Mouse (Mus musculus) CH12.LX (cell line): ENCODE measurements around the gene Lbx2. TPM values are rescaled to one million over a fixed set of nuclear protein-coding genes. Genes with fewer than 3 reads are reported as not detected.
A peak's percentile ranks its signal among the peaks of the same experiment; 100 is the strongest.

Experiments
- DNase-seq: peaks from one replicate; pipeline ENCODE4 v3.0.0-alpha.2; 2013; ENCODE audit errors: extremely low read depth
- H3K27ac ChIP-seq: 2 replicates; pipeline ENCODE4 v1.5.1; 2012; ENCODE audit warnings: low read depth, mild to moderate bottlenecking, control low read depth, moderate library complexity; ENCODE audit not compliant: insufficient read depth
- H3K27me3 ChIP-seq: replicated peaks from 2 replicates; pipeline ENCODE3; 2012; ENCODE audit warnings: inconsistent platforms
- H3K36me3 ChIP-seq, 2 experiments: replicated peaks in 1 of 2; 2 replicates each; pipeline versions ENCODE3 to v1.6.1; 2012; ENCODE audit warnings: inconsistent platforms in 1 of 2, low read length in 1 of 2, mild to moderate bottlenecking in 1 of 2, mixed read lengths in 1 of 2, moderate library complexity in 1 of 2; ENCODE audit not compliant: control insufficient read depth in 1 of 2, insufficient read depth in 1 of 2
- H3K4me1 ChIP-seq, 2 experiments: 2 replicates each; pipeline ENCODE4 v1.6.1; 2012; ENCODE audit warnings: inconsistent platforms in 1 of 2, moderate library complexity in 1 of 2; ENCODE audit not compliant: insufficient read depth in 2 of 2, control insufficient read depth in 1 of 2
- H3K4me2 ChIP-seq: 2 replicates; pipeline ENCODE4 v1.6.1; 2012; ENCODE audit warnings: low read depth, mild to moderate bottlenecking, control low read depth; ENCODE audit not compliant: poor library complexity, insufficient read depth, severe bottlenecking
- H3K4me3 ChIP-seq, 3 experiments: fragments of 150-350 bp in 1 of 3; sonication (generic) in 1 of 3; replicated peaks in 1 of 3; 2 replicates each; pipeline versions ENCODE3 to v1.5.1; 2011 to 2012; ENCODE audit warnings: low read depth in 2 of 3, low read length in 2 of 3, mild to moderate bottlenecking in 2 of 3, moderate library complexity in 2 of 3, control low read depth in 1 of 3, improper control_type of control experiment in 1 of 3, inconsistent platforms in 1 of 3, mixed read lengths in 1 of 3; ENCODE audit not compliant: poor library complexity in 1 of 3
- H3K79me2 ChIP-seq: replicated peaks from 2 replicates; pipeline ENCODE4 v1.6.1; 2012; ENCODE audit warnings: mild to moderate bottlenecking, moderate library complexity; ENCODE audit not compliant: control insufficient read depth, poor library complexity, insufficient read depth, severe bottlenecking; ENCODE audit errors: extremely low read depth
- H3K9ac ChIP-seq: 2 replicates; pipeline ENCODE4 v1.6.1; 2012; ENCODE audit warnings: low read depth, mild to moderate bottlenecking, control low read depth, moderate library complexity; ENCODE audit not compliant: insufficient read depth
- H3K9me3 ChIP-seq: replicated peaks from 2 replicates; pipeline ENCODE3; 2012; ENCODE audit warnings: low read length, inconsistent platforms, mixed read lengths
- ELF1 ChIP-seq: IDR thresholded peaks from 2 replicates; pipeline ENCODE4 v1.6.1; 2014; ENCODE audit warnings: low read depth, mild to moderate bottlenecking, inconsistent platforms, low read length, improper control_type of control experiment
- EP300 ChIP-seq: IDR thresholded peaks from 2 replicates; pipeline ENCODE4 v1.6.1; 2011; ENCODE audit warnings: low read length, improper control_type of control experiment
- IRF4 ChIP-seq: IDR thresholded peaks from 2 replicates; pipeline ENCODE4 v1.6.1; 2014; ENCODE audit warnings: low read depth, mild to moderate bottlenecking, inconsistent platforms, low read length, improper control_type of control experiment
- JUN ChIP-seq: IDR thresholded peaks from 2 replicates; pipeline ENCODE4 v1.6.1; 2011; ENCODE audit warnings: low read depth, mild to moderate bottlenecking, low read length, improper control_type of control experiment, moderate library complexity; ENCODE audit not compliant: insufficient read depth
- MAZ ChIP-seq: IDR thresholded peaks from 2 replicates; pipeline ENCODE4 v1.6.1; 2012; ENCODE audit warnings: low read depth, mild to moderate bottlenecking, inconsistent platforms, low read length, improper control_type of control experiment, moderate library complexity
- NELFE ChIP-seq: IDR thresholded peaks from 2 replicates; pipeline ENCODE4 v1.6.1; 2011; ENCODE audit warnings: low read depth, low read length, improper control_type of control experiment
- PAX5 ChIP-seq: IDR thresholded peaks from 2 replicates; pipeline ENCODE4 v1.6.1; 2012; ENCODE audit warnings: low read length, inconsistent platforms, mixed read lengths
- POLR2AphosphoS2 ChIP-seq: IDR thresholded peaks from 2 replicates; pipeline ENCODE4 v1.6.1; 2011; ENCODE audit warnings: low read depth, low read length, improper control_type of control experiment
- SIN3A ChIP-seq: IDR thresholded peaks from 2 replicates; pipeline ENCODE4 v1.6.1; 2012; ENCODE audit warnings: low read length, improper control_type of control experiment, inconsistent platforms
- SMC3 ChIP-seq: IDR thresholded peaks from 2 replicates; pipeline ENCODE4 v1.6.1; 2011; ENCODE audit warnings: low read depth, low read length, improper control_type of control experiment
- TBP ChIP-seq: conservative IDR thresholded peaks from 2 replicates; pipeline ENCODE4 v1.6.1; 2011; ENCODE audit warnings: low read depth, low read length, improper control_type of control experiment
- TCF12 ChIP-seq: IDR thresholded peaks from 2 replicates; pipeline ENCODE4 v1.6.1; 2014; ENCODE audit warnings: low read depth, mild to moderate bottlenecking, inconsistent platforms, low read length, improper control_type of control experiment
- UBTF ChIP-seq: IDR thresholded peaks from 2 replicates; pipeline ENCODE4 v1.6.1; 2012; ENCODE audit warnings: low read depth, mild to moderate bottlenecking, inconsistent platforms, low read length, improper control_type of control experiment, moderate library complexity
- USF1 ChIP-seq: IDR thresholded peaks from 2 replicates; pipeline ENCODE4 v1.6.1; 2014; ENCODE audit warnings: low read depth, mild to moderate bottlenecking, inconsistent platforms, low read length, improper control_type of control experiment
- USF2 ChIP-seq: conservative IDR thresholded peaks from 2 replicates; pipeline ENCODE4 v1.6.1; 2011; ENCODE audit warnings: low read depth, low read length, improper control_type of control experiment
- ZMIZ1 ChIP-seq: IDR thresholded peaks from 2 replicates; pipeline ENCODE4 v1.6.1; 2012; ENCODE audit warnings: low read depth, mild to moderate bottlenecking, inconsistent platforms, low read length, improper control_type of control experiment
- ZNF384 ChIP-seq: IDR thresholded peaks from 2 replicates; pipeline ENCODE4 v1.6.1; 2012; ENCODE audit warnings: low read depth, low read length, improper control_type of control experiment, inconsistent platforms
- dilution Hi-C: fragments of 300-500 bp; cut with MboI; formaldehyde crosslinking; loops from 2 replicates; pipeline ENCODE4 v1.14.3; 2020; ENCODE audit warnings: low sequenced_read_pairs; ENCODE audit not compliant: extremely low pct_unique_long_range_greater_than_20kb, extremely low pct_ligation_motif_present
- in situ Hi-C: fragments of 300-500 bp; cut with MboI; formaldehyde crosslinking; loops from 3 replicates; pipeline ENCODE4 v1.14.3; 2019; ENCODE audit warnings: low sequenced_read_pairs, low pct_ligation_motif_present, low pct_unique_long_range_greater_than_20kb, mixed read lengths
- polyA plus RNA-seq: library from polyadenylated mRNA; unstranded; fragments of >175 nt; gene quantifications from 2 replicates; pipeline ENCODE4 v1.2.1, GENCODE M21; 2012; ENCODE audit warnings: low read depth; ENCODE audit not compliant: insufficient read length
- total RNA-seq, 2 experiments: library from RNA; depleted of rRNA; stranded (reverse); fragments of 300-350 nt in 1 of 2; fragments of >200 nt in 1 of 2; gene quantifications; 2 replicates each; pipeline ENCODE4 v1.2.3; 2012 to 2014

The Lbx2 gene
- total and polyA plus RNA-seq, 3 experiments, result 1.2 TPM; not detected in 2

- in situ Hi-C loops (loop anchor here (5.0 kb wide), 1 partner anchor 41 kb away; the partner anchor contains the start of genes 1700003E16Rik and Wdr54), dilution Hi-C loops (no loop called here)
- Histone ChIP-seq H3K9ac (peak overlapping the region; percentile 82), H3K27me3 (no peaks in the 10 kb centered on the region), H3K79me2 (peaks cover 22% of the 10 kb centered on the region), H3K4me3 (peak overlapping the region; percentile 80 to 94 (median 83)), H3K27ac (no peak overlapping the region), H3K4me1 (peaks cover 30 to 70% of the 10 kb centered on the region in 2 experiments), H3K9me3 (no peaks in the 10 kb centered on the region), H3K36me3 (peaks cover 15 to 36% of the 10 kb centered on the region in 2 experiments), H3K4me2 (peak overlapping the region; percentile 75)
- TF ChIP-seq ZMIZ1, result 0 out of 2 replicates have a peak, but pooled peaks have one; percentile 15
- TF ChIP-seq UBTF, result no peak
- DNase-seq, result no peak
Measured at GRCm38 (mm10) chr6:83116373-83117164, 30.4 kb downstream of the Lbx2 start.

DNA sequence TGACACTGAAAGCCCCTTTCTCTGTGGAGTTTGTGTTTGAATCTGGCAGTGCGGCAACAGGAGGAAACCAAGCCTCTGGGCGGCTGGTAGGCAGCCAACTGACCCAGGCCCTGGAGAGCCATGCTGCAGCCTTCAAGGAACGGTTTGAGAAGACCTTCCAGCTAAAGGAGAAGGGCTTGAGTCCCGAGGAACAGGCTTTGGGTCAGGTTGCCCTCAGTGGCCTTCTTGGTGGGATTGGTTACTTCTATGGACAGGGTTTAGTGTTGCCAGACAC is 30.9 kb downstream of the Lbx2 start:
- H3K36me3 ChIP-seq, result peaks cover 15 to 32% of the 10 kb centered on the region in 2 experiments
- H3K9me3 ChIP-seq, result no peaks in the 10 kb centered on the region
- DNase-seq, result no peak
- H3K9ac ChIP-seq, result no peak overlapping the region; the same call in 1 of the 2 replicates
- H3K79me2 ChIP-seq, result peaks cover 22% of the 10 kb centered on the region
- no peak overlapping the region for H3K27ac ChIP-seq
- H3K27me3 ChIP-seq, result no peaks in the 10 kb centered on the region
- dilution Hi-C loops (no loop called here), in situ Hi-C loops (loop anchor here (5.0 kb wide), 1 partner anchor 40 kb away; the partner anchor contains the start of genes 1700003E16Rik and Wdr54)
- no peak overlapping the region for H3K4me3 ChIP-seq
- TF ChIP-seq ZNF384 (no peak), JUN (no peak), ZMIZ1 (no peak), USF2 (no peak), SMC3 (no peak), PAX5 (no peak), TBP (no peak), MAZ (no peak), TCF12 (no peak), IRF4 (no peak), ELF1 (no peak), SIN3A (no peak), POLR2AphosphoS2 (no peak), USF1 (no peak), NELFE (no peak), EP300 (no peak)
- H3K4me1 ChIP-seq, result peaks cover 30 to 69% of the 10 kb centered on the region in 2 experiments
- no peak overlapping the region for H3K4me2 ChIP-seq
